Mouse (Mus musculus): Measurements from ENCODE around the gene Madd.

DNA sequence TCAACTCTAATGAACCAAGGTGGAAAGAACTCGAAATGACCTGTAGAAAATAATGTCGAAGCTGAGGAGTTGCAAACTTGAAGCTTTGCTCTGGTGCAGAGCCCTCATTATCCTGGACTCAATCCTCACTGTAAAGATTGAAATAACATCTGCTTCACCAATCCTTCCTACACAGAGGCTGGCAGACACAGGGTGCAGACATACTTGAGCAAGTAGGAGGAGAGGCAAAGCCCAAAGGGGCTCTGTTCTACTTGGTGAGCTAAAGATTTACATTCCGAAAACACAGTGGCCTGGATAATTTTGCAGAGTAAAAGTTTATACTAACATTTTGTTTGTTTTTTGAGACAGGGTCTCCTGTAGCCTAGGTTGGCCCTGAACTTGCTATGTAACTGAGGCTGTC is 15.3 kb upstream of the Madd start:
- TF ChIP-seq CTCF (IDR thresholded peaks at IDR 0.05; ENCODE audit: low read depth) = no peak
- no peak for TF ChIP-seq EP300 (IDR thresholded peaks at IDR 0.05; ENCODE audit: low read depth)

Data from heart, postnatal 0 days (tissue).